Mouse (Mus musculus) limb, embryonic 15.5 days (tissue): ENCODE measurements around the gene Cpa4. TPM values are rescaled to one million over a fixed set of nuclear protein-coding genes. Genes with fewer than 3 reads are reported as not detected.

ENCODE experiments used
- ATAC-seq: fragments of 200-750 bp; cut with Nextera tagmentation; 2 replicates; pipeline ENCODE4 v1.8.0; 2017; ENCODE audit warnings: low read depth, moderate TSS enrichment; ENCODE audit not compliant: insufficient number of reproducible peaks, low FRiP score, low TSS enrichment
- H3K27ac ChIP-seq: fragments of 300-500 bp; sonication (generic); 2 replicates; pipeline ENCODE4 v1.5.1; 2015; ENCODE audit warnings: moderate library complexity, mild to moderate bottlenecking, inconsistent platforms
- H3K27me3 ChIP-seq: fragments of 300-500 bp; sonication (generic); 2 replicates; pipeline ENCODE4 v1.6.1; 2015; ENCODE audit warnings: inconsistent platforms
- H3K36me3 ChIP-seq: fragments of 300-500 bp; sonication (generic); 2 replicates; pipeline ENCODE4 v1.6.1; 2015; ENCODE audit warnings: inconsistent platforms
- H3K4me1 ChIP-seq: fragments of 300-500 bp; sonication (generic); 2 replicates; pipeline ENCODE4 v1.6.1; 2015; ENCODE audit warnings: inconsistent platforms
- H3K4me2 ChIP-seq: fragments of 300-500 bp; sonication (generic); 2 replicates; pipeline ENCODE4 v1.6.1; 2015; ENCODE audit warnings: mild to moderate bottlenecking, inconsistent platforms
- H3K4me3 ChIP-seq: fragments of 300-500 bp; sonication (generic); 2 replicates; pipeline ENCODE4 v1.5.1; 2015; ENCODE audit warnings: mild to moderate bottlenecking, inconsistent platforms
- H3K9ac ChIP-seq: fragments of 300-500 bp; sonication (generic); 2 replicates; pipeline ENCODE4 v1.6.1; 2015; ENCODE audit warnings: inconsistent platforms
- H3K9me3 ChIP-seq: fragments of 300-500 bp; sonication (generic); 2 replicates; pipeline ENCODE4 v1.6.1; 2016; ENCODE audit warnings: inconsistent platforms
- WGBS: fragments of 180-500 bp; shearing (Covaris S2); methylation state at CpG from one replicate; pipeline ENCODE4 v1.1.7; 2015; 5-methylcytosine and 5-hydroxymethylcytosine counted together
- polyA plus RNA-seq: library from polyadenylated mRNA; unstranded; fragments of >200 nt; fragmentation: Nextera tagmentation; extraction: Ambion mirVana; gene quantifications from 2 replicates; pipeline ENCODE4 v1.2.1, GENCODE M21; 2015

The Cpa4 gene
- polyA plus RNA-seq, 1 experiment from 2014 or later = 5.2 TPM

DNA sequence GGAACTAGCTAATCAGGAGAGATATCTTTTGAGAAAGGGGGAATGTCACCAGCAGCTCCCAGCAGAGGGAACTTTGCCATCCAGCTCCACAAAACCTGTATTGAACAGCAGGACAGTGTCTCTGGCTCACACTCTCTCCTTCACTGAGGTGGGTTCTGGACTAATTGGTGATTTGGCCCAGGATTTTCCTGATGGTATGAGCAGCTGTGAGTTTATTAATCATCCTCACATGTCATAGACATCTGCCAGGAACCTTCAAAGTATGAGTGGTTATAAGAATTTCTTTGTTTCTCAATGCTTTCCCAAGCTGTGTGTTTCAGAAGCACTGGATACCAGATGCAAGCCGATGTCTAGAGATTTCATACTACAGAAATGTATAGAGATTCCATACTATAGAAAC is 6.8 kb downstream of the Cpa4 start:
- no peaks in the 10 kb centered on the region for H3K36me3 ChIP-seq
- H3K27me3 ChIP-seq = no peaks in the 10 kb centered on the region
- WGBS = 50% methylated on average over 1 of the region's 1 CpGs
- peak overlapping the region; percentile 89 for H3K27ac ChIP-seq
- H3K4me1 ChIP-seq = peaks cover 38% of the 10 kb centered on the region
- no peak overlapping the region for H3K9ac ChIP-seq
- H3K9me3 ChIP-seq = no peaks in the 10 kb centered on the region
- H3K4me3 ChIP-seq = no peak overlapping the region
- H3K4me2 ChIP-seq = no peak overlapping the region
- no peak for ATAC-seq

DNA sequence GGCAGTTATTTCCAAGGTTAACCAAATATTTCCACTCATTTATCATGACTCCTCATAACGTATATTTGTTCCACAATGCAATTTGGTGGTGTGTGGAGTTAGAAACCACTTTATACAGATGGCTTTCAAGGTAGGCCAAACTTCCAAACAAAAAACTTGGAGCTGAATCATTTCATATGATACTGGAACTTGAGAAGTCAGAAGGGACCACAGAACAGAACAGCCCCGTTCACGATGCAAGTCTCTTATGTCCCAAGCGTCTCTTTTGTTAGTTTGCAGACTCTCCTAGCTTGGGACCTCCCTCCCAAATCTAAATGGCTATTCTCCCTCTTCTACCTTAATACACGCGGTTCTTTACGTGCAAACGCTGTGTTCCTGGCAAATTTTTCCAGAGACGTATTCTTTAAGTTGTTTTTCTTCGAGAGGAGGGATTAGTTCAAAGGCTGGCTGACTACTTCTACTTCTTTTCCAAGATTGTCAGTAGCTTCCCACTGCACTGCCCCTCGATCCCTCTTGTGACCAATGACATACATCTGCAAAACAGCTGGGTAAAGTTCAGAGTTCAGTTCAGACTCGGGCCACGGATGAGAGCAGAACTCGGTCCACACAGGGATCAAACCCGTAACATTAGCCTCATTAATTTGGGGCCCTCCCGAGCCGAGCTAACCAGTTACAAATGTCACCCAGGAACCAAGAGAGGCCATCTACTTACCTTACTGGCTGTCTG is 8.5 kb downstream of the Cpa4 start:
- no peaks in the 10 kb centered on the region for H3K9me3 ChIP-seq
- H3K4me1 ChIP-seq = peaks cover 36% of the 10 kb centered on the region
- H3K27me3 ChIP-seq = no peaks in the 10 kb centered on the region
- no peak overlapping the region for H3K9ac ChIP-seq
- ATAC-seq = peak; percentile 81
- H3K36me3 ChIP-seq = no peaks in the 10 kb centered on the region
- peak overlapping the region; percentile 27 for H3K4me2 ChIP-seq
- 32% methylated on average over 17 of the region's 17 CpGs for WGBS
- peak overlapping the region; percentile 94 for H3K27ac ChIP-seq
- H3K4me3 ChIP-seq = no peak overlapping the region

DNA sequence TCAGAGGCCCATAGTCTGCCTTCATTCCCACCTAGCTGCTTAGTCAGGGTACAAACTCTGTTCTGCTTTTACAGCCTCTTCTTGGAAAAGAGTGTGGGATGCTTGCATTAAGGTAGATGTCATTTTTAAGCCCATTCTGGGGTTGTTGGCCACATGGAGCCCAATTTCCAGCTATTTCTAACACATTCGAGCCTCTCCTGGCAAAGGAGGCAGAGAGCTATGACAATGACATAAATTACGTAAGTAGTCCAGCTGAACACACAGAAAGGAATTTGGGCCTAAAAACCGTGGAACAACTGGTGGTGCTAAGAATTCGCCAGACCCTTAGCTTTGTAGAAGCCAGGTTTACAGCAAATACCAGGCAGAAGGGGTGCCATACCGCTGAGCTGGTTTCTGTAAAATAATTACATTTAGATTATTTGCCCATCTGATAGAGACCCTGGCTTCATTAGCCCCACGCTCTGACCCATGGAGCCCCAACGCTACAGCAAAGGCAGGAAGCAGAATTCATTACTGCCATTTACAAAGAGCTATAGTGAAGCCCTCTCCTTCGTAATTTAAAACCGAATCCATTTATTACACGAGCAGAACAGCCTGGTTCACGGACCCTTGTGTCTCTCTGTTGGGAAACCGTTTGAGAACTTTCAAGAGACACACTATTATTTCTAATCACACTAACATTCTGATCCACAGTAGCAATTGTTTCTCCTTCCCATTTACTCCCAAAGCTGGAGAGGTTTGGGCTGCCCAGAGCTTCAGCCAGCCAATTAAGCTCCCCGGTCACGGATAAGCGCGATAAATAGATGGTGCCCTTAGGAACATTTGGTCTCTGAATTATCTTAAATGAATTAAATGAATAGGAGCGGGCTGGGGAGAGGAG is 12.0 kb downstream of the Cpa4 start:
- H3K36me3 ChIP-seq = no peaks in the 10 kb centered on the region
- no peaks in the 10 kb centered on the region for H3K27me3 ChIP-seq
- no peaks in the 10 kb centered on the region for H3K9me3 ChIP-seq
- H3K9ac ChIP-seq = no peak overlapping the region
- no peak overlapping the region for H3K4me2 ChIP-seq
- peaks cover 15% of the 10 kb centered on the region for H3K4me1 ChIP-seq
- ATAC-seq = no peak
- no peak overlapping the region for H3K4me3 ChIP-seq
- 48% methylated on average over 17 of the region's 17 CpGs for WGBS
- peak overlapping the region; percentile 67 for H3K27ac ChIP-seq

DNA sequence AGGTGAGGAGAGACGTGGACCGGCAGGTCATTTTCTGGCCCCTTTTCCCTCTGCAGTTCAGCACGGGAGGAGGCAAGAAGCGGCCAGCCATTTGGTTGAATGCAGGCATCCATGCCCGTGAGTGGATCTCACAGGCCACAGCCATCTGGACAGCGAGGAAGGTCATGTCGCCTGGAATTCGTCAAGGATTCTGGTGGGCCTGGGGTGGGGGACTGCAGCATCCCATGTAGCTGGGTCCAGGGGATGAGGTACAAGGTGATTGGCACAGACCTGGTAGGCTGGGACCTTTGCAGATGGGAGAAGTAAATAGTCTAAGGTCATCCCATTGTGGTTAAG is 12.6 kb downstream of the Cpa4 start:
- H3K9me3 ChIP-seq = no peaks in the 10 kb centered on the region
- H3K36me3 ChIP-seq = no peaks in the 10 kb centered on the region
- peaks cover 12% of the 10 kb centered on the region for H3K4me1 ChIP-seq
- H3K4me3 ChIP-seq = no peak overlapping the region
- no peak overlapping the region for H3K4me2 ChIP-seq
- no peaks in the 10 kb centered on the region for H3K27me3 ChIP-seq
- 54% methylated on average over 8 of the region's 8 CpGs for WGBS
- H3K9ac ChIP-seq = no peak overlapping the region
- H3K27ac ChIP-seq = peak overlapping the region; percentile 47
- ATAC-seq = no peak

DNA sequence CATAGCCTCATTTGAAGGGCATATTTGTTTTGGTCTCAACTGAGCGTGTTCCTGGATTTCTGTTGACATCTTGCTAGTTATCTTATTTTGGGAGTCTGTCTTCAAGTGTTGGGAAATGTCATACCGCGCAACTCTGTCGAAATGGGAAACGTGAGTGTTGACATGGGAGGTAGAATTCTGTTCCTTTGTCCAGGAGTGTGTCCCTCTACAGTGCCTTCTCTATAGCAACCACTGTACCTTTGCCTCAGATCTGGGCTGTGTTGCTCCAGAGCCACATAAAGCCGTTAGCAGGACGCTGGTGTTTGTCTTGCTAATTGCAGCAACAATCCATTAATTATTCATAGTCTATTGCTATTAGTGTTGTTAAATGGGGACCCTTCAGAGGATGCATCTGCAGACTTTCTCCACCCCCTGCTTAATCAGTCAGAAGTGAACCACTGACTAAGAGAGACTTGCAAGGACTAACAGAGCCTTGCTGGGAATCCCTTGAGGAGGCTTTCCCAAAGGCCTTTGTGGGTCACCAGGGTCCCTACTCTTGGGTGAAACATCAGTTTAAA is 18.8 kb downstream of the Cpa4 start:
- no peak overlapping the region for H3K4me3 ChIP-seq
- WGBS = 75% methylated on average over 7 of the region's 7 CpGs
- H3K9ac ChIP-seq = no peak overlapping the region
- no peaks in the 10 kb centered on the region for H3K9me3 ChIP-seq
- no peak overlapping the region for H3K27ac ChIP-seq
- no peak for ATAC-seq
- H3K27me3 ChIP-seq = no peaks in the 10 kb centered on the region
- no peaks in the 10 kb centered on the region for H3K36me3 ChIP-seq
- H3K4me1 ChIP-seq = no peaks in the 10 kb centered on the region
- H3K4me2 ChIP-seq = no peak overlapping the region

DNA sequence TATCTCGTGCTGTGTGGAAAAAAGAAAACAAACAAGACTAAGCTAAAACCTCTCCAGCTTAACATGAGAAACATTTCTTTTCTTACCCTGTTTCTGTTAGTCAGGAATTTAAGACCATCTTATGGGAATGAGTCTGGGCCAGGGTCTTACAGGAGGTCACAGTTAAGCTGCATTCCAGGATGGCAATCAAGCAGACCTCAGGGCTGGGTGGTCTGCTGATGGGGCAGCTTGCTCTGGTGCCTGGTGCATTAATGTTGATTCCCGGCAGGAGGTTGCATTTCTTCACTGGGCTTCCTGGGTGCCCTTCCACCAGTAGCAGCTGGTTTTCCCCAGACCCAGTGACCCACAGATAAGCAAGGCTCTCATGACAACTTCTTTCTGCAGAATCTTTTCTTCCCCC is 21.6 kb downstream of the Cpa4 start:
- 18% methylated on average over 2 of the region's 2 CpGs for WGBS
- Histone ChIP-seq H3K9ac (no peak overlapping the region), H3K4me2 (no peak overlapping the region), H3K36me3 (no peaks in the 10 kb centered on the region), H3K4me1 (no peaks in the 10 kb centered on the region), H3K27me3 (no peaks in the 10 kb centered on the region), H3K4me3 (no peak overlapping the region), H3K9me3 (no peaks in the 10 kb centered on the region), H3K27ac (peak overlapping the region; percentile 52)
- ATAC-seq = no peak

DNA sequence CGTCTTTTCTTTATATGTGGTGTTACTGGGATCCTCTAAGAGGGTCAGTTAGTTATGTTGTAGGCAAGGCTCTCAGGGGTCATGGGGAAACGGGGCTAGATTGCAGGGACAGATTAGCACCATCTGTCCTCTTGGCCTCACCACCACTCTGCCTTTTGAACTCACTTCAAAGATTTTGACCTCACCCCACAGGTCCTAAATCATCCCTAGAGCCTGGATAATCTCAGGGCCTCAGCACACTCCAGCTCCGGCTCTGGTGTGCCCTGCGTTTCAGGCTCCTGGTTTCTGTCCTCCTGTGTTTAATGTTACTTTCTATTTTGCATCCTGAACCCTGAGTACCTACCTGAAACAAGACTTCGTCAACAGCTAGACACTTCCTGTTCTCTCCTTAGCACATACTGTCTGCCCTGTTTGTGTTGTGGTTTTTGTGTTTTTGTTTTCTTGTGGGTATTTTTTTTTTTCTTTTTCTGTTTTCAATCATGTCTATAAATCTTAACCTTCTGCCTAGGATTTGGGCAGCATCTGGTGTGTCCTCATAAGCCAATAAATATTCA is 23.8 kb downstream of the Cpa4 start:
- Histone ChIP-seq H3K27ac (no peak overlapping the region), H3K4me3 (no peak overlapping the region), H3K4me1 (peaks cover 10% of the 10 kb centered on the region), H3K9ac (no peak overlapping the region), H3K9me3 (no peaks in the 10 kb centered on the region), H3K36me3 (no peaks in the 10 kb centered on the region), H3K4me2 (no peak overlapping the region), H3K27me3 (no peaks in the 10 kb centered on the region)
- no peak for ATAC-seq
- WGBS = 36% methylated on average over 5 of the region's 5 CpGs

DNA sequence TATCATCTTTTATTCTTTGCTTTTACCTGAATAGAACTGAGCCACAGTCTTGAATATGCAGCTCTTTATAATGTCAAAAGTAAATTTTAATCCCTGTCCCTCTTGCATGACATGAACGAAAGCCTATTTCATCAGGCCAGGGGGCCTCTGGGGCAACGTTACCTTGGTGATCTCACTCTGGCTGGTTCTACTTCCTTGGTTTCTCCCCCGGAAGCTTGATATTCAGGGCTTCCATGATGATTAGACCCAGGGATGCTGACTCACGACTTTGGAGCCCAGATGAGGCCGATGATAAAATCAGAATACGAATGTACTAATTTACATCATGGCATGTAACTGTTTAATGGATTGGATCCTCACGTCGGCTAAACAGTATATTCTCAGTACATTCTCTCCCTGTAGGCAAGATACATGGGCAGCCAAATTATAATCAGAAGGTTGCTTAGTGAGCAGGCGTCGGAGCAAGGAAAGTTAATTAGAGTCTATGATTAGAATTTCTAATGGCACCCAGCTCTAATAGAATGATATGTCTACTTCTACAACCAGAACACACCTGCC is 24.3 kb downstream of the Cpa4 start:
- 50% methylated on average over 10 of the region's 10 CpGs for WGBS
- H3K4me3 ChIP-seq = no peak overlapping the region
- H3K4me1 ChIP-seq = peaks cover 10% of the 10 kb centered on the region
- no peaks in the 10 kb centered on the region for H3K36me3 ChIP-seq
- H3K27ac ChIP-seq = no peak overlapping the region
- no peaks in the 10 kb centered on the region for H3K27me3 ChIP-seq
- no peak for ATAC-seq
- no peaks in the 10 kb centered on the region for H3K9me3 ChIP-seq
- H3K4me2 ChIP-seq = no peak overlapping the region
- H3K9ac ChIP-seq = no peak overlapping the region

DNA sequence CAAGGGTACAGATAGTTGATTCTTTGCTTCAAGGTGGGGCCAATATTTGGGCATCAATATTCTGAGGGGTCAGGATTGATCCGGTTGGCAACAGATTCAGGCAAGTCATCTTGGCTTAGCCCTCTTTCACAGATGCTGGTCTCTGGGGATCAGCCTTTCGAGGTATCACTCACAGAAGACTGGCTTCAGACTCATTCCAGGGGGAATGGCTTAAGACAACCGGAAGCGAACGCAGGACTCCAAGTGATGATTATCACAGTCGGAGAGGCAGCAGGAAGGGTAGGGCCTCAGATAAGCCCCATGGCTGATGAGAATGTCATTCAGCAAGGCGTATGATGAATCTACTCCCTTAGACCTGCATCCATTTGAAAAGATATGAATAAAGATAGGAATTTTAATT is 26.2 kb downstream of the Cpa4 start:
- Histone ChIP-seq H3K27ac (no peak overlapping the region), H3K9ac (no peak overlapping the region), H3K4me2 (no peak overlapping the region), H3K36me3 (no peaks in the 10 kb centered on the region), H3K27me3 (no peaks in the 10 kb centered on the region), H3K9me3 (no peaks in the 10 kb centered on the region), H3K4me3 (no peak overlapping the region), H3K4me1 (peaks cover 10% of the 10 kb centered on the region)
- 78% methylated on average over 7 of the region's 7 CpGs for WGBS
- no peak for ATAC-seq

DNA sequence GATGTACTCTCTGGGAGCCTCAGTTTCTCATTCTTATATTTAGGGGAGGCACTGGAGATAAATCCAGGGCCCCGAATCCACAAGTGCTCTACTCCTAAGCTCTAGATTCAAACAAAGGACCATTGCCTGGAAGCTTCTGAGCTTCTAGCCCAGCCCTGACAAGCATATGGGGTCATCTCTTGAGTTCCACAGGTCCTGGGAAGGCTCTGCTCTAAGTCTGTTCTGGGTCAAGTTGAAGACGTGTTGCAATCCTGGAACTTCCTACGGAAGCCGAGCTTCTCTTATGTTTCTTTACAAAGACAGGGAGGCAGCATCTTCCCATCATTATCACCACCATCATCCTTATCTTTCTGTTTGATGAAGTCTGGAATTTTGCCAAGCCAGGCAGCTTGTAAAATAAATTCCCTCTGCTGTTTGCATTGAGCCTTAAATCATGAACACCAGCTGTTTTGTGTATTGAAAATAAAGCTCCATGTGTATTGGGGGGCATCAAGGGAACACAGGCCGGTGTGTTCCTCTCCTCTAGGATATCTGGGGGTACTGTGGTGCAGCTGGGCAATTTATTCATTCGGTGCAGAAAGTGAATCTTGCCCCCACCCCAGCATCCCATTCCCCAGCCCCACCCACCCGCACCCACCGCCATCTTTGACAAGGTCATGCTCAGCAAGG is 28.2 kb downstream of the Cpa4 start:
- Histone ChIP-seq H3K27ac (peak overlapping the region; percentile 50; the same call in 1 of the 2 replicates), H3K36me3 (no peaks in the 10 kb centered on the region), H3K4me3 (no peak overlapping the region), H3K4me2 (no peak overlapping the region), H3K27me3 (no peaks in the 10 kb centered on the region), H3K9ac (no peak overlapping the region), H3K4me1 (peaks cover 10% of the 10 kb centered on the region), H3K9me3 (no peaks in the 10 kb centered on the region)
- 72% methylated on average over 8 of the region's 8 CpGs for WGBS
- no peak for ATAC-seq

DNA sequence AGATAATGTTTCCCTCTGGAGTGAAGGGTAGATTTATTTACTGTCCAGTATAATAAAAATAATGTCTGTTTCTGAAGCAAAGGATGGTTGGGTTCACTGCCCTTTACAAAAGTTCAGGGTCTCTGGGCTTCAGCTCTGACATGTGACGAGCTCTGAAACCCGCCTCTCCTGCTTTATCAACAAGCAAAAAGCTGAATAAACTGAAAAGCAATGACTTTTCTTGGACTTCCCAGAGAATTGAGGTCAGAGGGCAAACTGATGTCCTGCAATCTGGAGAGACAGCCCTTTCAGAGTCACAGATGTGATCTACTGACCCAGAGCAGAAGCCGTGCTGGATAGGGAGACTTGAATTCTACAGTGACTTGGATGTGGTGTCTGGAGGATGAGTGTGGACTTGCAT is 31.9 kb downstream of the Cpa4 start:
- WGBS = 78% methylated on average over 3 of the region's 3 CpGs
- no peak overlapping the region for H3K4me2 ChIP-seq
- no peak overlapping the region for H3K27ac ChIP-seq
- no peaks in the 10 kb centered on the region for H3K27me3 ChIP-seq
- no peaks in the 10 kb centered on the region for H3K36me3 ChIP-seq
- ATAC-seq = no peak
- peaks cover 14% of the 10 kb centered on the region for H3K4me1 ChIP-seq
- no peaks in the 10 kb centered on the region for H3K9me3 ChIP-seq
- H3K4me3 ChIP-seq = no peak overlapping the region
- no peak overlapping the region for H3K9ac ChIP-seq
